Mouse (Mus musculus): ENCODE results near the gene Cped1. TPM values are rescaled to one million over a fixed set of nuclear protein-coding genes. Genes with fewer than 3 reads are reported as not detected.
"Not testable (repeated sequence)": the region's sequence is repeated elsewhere in the genome, so short reads cannot be mapped to it uniquely, and the experiment has no call there.

Cped1 gene
- total and polyA plus RNA-seq, 2 experiments from 2014 or later = 2.5 to 4.4 TPM

- DNase-seq (ENCODE audit: low spot score) (no peak), ATAC-seq (ENCODE audit: low FRiP score) (no peak)
- H3K36me3 ChIP-seq (ENCODE audit: insufficient read depth, low read length) = no peaks in the 10 kb centered on the region
- no peak overlapping the region for H3K9ac ChIP-seq (replicated peaks; ENCODE audit: low read length, poor library complexity, severe bottlenecking)
- H3K27ac ChIP-seq (ENCODE audit: low read depth, low read length) = no peak overlapping the region
- no peaks in the 10 kb centered on the region for H3K27me3 ChIP-seq (ENCODE audit: insufficient read depth, low read length)
- no peak overlapping the region for H3K4me3 ChIP-seq (ENCODE audit: low read depth, low read length)
- no peak for TF ChIP-seq CTCF (IDR thresholded peaks at IDR 0.05)
- H3K9me3 ChIP-seq (ENCODE audit: low read length) = no peaks in the 10 kb centered on the region
- no peak overlapping the region for H3K4me2 ChIP-seq (ENCODE audit: low read depth, low read length, poor library complexity, severe bottlenecking)
- 53% methylated on average over 8 of the region's 8 CpGs for WGBS
- H3K4me1 ChIP-seq (ENCODE audit: insufficient read depth, low read length) = no peaks in the 10 kb centered on the region
Measured at GRCm38 (mm10) chr6:22243321-22243720, 257.6 kb downstream of the Cped1 start.

GRCm38 (mm10) chr6:22246696-22247095, 261.0 kb downstream of the Cped1 start:
- 94% methylated on average over 2 of the region's 2 CpGs for WGBS
- no peaks in the 10 kb centered on the region for H3K9me3 ChIP-seq (ENCODE audit: low read length)
- no peaks in the 10 kb centered on the region for H3K4me1 ChIP-seq (ENCODE audit: insufficient read depth, low read length)
- H3K27me3 ChIP-seq (ENCODE audit: insufficient read depth, low read length) = no peaks in the 10 kb centered on the region
- no peaks in the 10 kb centered on the region for H3K36me3 ChIP-seq (ENCODE audit: insufficient read depth, low read length)
- H3K4me3 ChIP-seq (ENCODE audit: low read depth, low read length) = no peak overlapping the region
- no peak for TF ChIP-seq CTCF (IDR thresholded peaks at IDR 0.05)
- ATAC-seq (ENCODE audit: low FRiP score) (no peak), DNase-seq (ENCODE audit: low spot score) (no peak)
- no peak overlapping the region for H3K27ac ChIP-seq (ENCODE audit: low read depth, low read length)
- H3K4me2 ChIP-seq (ENCODE audit: low read depth, low read length, poor library complexity, severe bottlenecking) = no peak overlapping the region
- H3K9ac ChIP-seq (replicated peaks; ENCODE audit: low read length, poor library complexity, severe bottlenecking) = no peak overlapping the region

GRCm38 (mm10) chr6:22258784-22259183, 273.1 kb downstream of the Cped1 start:
- 93% methylated on average over 4 of the region's 4 CpGs for WGBS
- H3K9ac ChIP-seq (replicated peaks; ENCODE audit: low read length, poor library complexity, severe bottlenecking) = no peak overlapping the region
- H3K27me3 ChIP-seq (ENCODE audit: insufficient read depth, low read length) = no peaks in the 10 kb centered on the region
- no peak for TF ChIP-seq CTCF (IDR thresholded peaks at IDR 0.05)
- no peak overlapping the region for H3K4me3 ChIP-seq (ENCODE audit: low read depth, low read length)
- no peak for ATAC-seq (ENCODE audit: low FRiP score)
- no peak overlapping the region for H3K27ac ChIP-seq (ENCODE audit: low read depth, low read length)
- no peaks in the 10 kb centered on the region for H3K36me3 ChIP-seq (ENCODE audit: insufficient read depth, low read length)
- DNase-seq (ENCODE audit: low spot score) = no peak
- no peaks in the 10 kb centered on the region for H3K9me3 ChIP-seq (ENCODE audit: low read length)
- no peak overlapping the region for H3K4me2 ChIP-seq (ENCODE audit: low read depth, low read length, poor library complexity, severe bottlenecking)
- H3K4me1 ChIP-seq (ENCODE audit: insufficient read depth, low read length) = no peaks in the 10 kb centered on the region

DNA sequence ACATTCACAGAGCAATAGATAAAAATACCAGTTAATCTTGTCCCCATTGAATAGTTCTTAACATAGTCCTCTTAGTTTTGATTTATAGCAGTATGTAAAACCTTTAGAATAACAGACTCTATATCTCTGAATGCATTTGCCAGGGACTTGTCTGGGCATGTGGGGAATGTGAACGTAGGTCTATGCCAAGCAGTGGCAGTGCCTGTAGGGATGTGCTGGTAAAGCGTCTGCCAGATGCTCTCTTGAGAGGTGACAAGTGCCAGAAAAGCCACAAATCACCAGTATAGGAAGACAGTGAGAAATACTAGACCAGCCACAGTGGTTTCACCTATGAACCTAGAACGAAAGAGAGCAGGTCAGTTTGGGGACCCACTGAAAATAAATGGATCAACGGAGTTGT, 276.8 kb downstream of the Cped1 start:
- no peaks in the 10 kb centered on the region for H3K4me1 ChIP-seq (ENCODE audit: insufficient read depth, low read length)
- no peak overlapping the region for H3K27ac ChIP-seq (ENCODE audit: low read depth, low read length)
- no peak for ATAC-seq (ENCODE audit: low FRiP score)
- 74% methylated on average over 4 of the region's 4 CpGs for WGBS
- H3K27me3 ChIP-seq (ENCODE audit: insufficient read depth, low read length) = no peaks in the 10 kb centered on the region
- H3K4me2 ChIP-seq (ENCODE audit: low read depth, low read length, poor library complexity, severe bottlenecking) = no peak overlapping the region
- no peak overlapping the region for H3K9ac ChIP-seq (replicated peaks; ENCODE audit: low read length, poor library complexity, severe bottlenecking)
- DNase-seq (ENCODE audit: low spot score) = no peak
- H3K9me3 ChIP-seq (ENCODE audit: low read length) = no peaks in the 10 kb centered on the region
- TF ChIP-seq CTCF (IDR thresholded peaks at IDR 0.05) = no peak
- no peaks in the 10 kb centered on the region for H3K36me3 ChIP-seq (ENCODE audit: insufficient read depth, low read length)
- no peak overlapping the region for H3K4me3 ChIP-seq (ENCODE audit: low read depth, low read length)

- H3K27ac ChIP-seq (ENCODE audit: low read depth, low read length); H3K4me3 ChIP-seq (ENCODE audit: low read depth, low read length); ATAC-seq (ENCODE audit: low FRiP score); H3K27me3 ChIP-seq (ENCODE audit: insufficient read depth, low read length); H3K4me1 ChIP-seq (ENCODE audit: insufficient read depth, low read length); H3K36me3 ChIP-seq (ENCODE audit: insufficient read depth, low read length); DNase-seq (ENCODE audit: low spot score); H3K9me3 ChIP-seq (ENCODE audit: low read length); H3K4me2 ChIP-seq (ENCODE audit: low read depth, low read length, poor library complexity, severe bottlenecking); H3K9ac ChIP-seq (replicated peaks; ENCODE audit: low read length, poor library complexity, severe bottlenecking): not testable (repeated sequence)
- 91% methylated on average over 8 of the region's 8 CpGs for WGBS
Measured at GRCm38 (mm10) chr6:22264094-22264493, 278.4 kb downstream of the Cped1 start.

DNA sequence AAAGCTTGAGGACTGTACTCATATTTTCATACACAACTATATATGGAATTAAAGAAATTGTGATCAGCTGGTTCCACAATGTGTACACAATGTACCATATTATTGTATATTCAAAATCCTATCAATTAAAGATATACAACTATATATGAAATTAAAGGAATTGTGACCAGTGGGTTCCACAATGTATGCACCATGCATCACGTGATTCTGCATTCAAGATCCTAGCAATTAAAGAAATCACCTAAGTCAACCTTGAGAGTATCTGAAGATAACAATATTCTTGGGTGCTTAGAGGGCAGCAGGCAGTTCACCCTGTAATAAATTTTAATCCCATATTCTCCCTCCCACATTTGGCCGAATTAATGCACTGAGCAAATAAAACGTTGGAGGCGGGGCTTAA, 280.3 kb downstream of the Cped1 start:
- H3K9ac ChIP-seq (replicated peaks; ENCODE audit: low read length, poor library complexity, severe bottlenecking) = no peak overlapping the region
- WGBS = 83% methylated on average over 4 of the region's 4 CpGs

More for the DNA sequence above, 280.3 kb downstream of the Cped1 start:
- ATAC-seq (ENCODE audit: low FRiP score) (no peak), DNase-seq (ENCODE audit: low spot score) (no peak)
- Histone ChIP-seq H3K4me3 (ENCODE audit: low read depth, low read length) (no peak overlapping the region), H3K27ac (ENCODE audit: low read depth, low read length) (no peak overlapping the region), H3K4me2 (ENCODE audit: low read depth, low read length, poor library complexity, severe bottlenecking) (no peak overlapping the region), H3K36me3 (ENCODE audit: insufficient read depth, low read length) (no peaks in the 10 kb centered on the region), H3K4me1 (ENCODE audit: insufficient read depth, low read length) (no peaks in the 10 kb centered on the region), H3K9me3 (ENCODE audit: low read length) (no peaks in the 10 kb centered on the region), H3K27me3 (ENCODE audit: insufficient read depth, low read length) (no peaks in the 10 kb centered on the region)
- no peak for TF ChIP-seq CTCF (IDR thresholded peaks at IDR 0.05)
